Mouse (Mus musculus) liver, embryonic 11.5 days (tissue): Measurements from ENCODE around the gene Eml3. TPM values are rescaled to one million over a fixed set of nuclear protein-coding genes. Genes with fewer than 3 reads are reported as not detected.

Experiments
- ATAC-seq: fragments of 200-750 bp; cut with Nextera tagmentation; replicated peaks from 2 replicates; pipeline ENCODE4 v1.8.0; 2017; ENCODE audit warnings: moderate number of reproducible peaks, mild to moderate bottlenecking, moderate TSS enrichment, moderate library complexity; ENCODE audit not compliant: low FRiP score
- DNase-seq: peaks from one replicate; pipeline ENCODE4 v3.0.0-alpha.2; 2017; ENCODE audit warnings: low spot score
- H3K27ac ChIP-seq: fragments of 300-500 bp; sonication (generic); 2 replicates; pipeline ENCODE4 v1.5.1; 2014; ENCODE audit warnings: mild to moderate bottlenecking, low read depth, low read length, control low read depth
- H3K27me3 ChIP-seq: fragments of 300-500 bp; sonication (generic); replicated peaks from 2 replicates; pipeline ENCODE4 v1.6.1; 2014; ENCODE audit warnings: low read length, mixed read lengths; ENCODE audit not compliant: control insufficient read depth, insufficient read depth
- H3K36me3 ChIP-seq: fragments of 300-500 bp; sonication (generic); 2 replicates; pipeline ENCODE4 v1.6.1; 2014; ENCODE audit warnings: mild to moderate bottlenecking, low read length, moderate library complexity, mixed read lengths; ENCODE audit not compliant: control insufficient read depth, insufficient read depth
- H3K4me1 ChIP-seq: fragments of 300-500 bp; sonication (generic); replicated peaks from 2 replicates; pipeline ENCODE4 v1.6.1; 2014; ENCODE audit warnings: low read length, mixed read lengths; ENCODE audit not compliant: control insufficient read depth, insufficient read depth
- H3K4me2 ChIP-seq: fragments of 300-500 bp; sonication (generic); 2 replicates; pipeline ENCODE4 v1.6.1; 2014; ENCODE audit warnings: mild to moderate bottlenecking, control low read depth, moderate library complexity
- H3K4me3 ChIP-seq: fragments of 300-500 bp; sonication (generic); 2 replicates; pipeline ENCODE4 v1.5.1; 2014; ENCODE audit warnings: low read depth, low read length, control low read depth
- H3K9ac ChIP-seq: fragments of 300-500 bp; sonication (generic); 2 replicates; pipeline ENCODE4 v1.6.1; 2014; ENCODE audit warnings: low read depth, low read length, control low read depth
- H3K9me3 ChIP-seq: fragments of 300-500 bp; sonication (generic); 2 replicates; pipeline ENCODE4 v1.6.1; 2016; ENCODE audit warnings: low read length, inconsistent platforms, mixed read lengths; ENCODE audit not compliant: control insufficient read depth
- WGBS: fragments of 180-500 bp; shearing (Covaris S2); extraction: QIAGEN DNeasy Blood & Tissue Kit; methylation state at CpG from one replicate; pipeline ENCODE4 v1.1.7; 2014; 5-methylcytosine and 5-hydroxymethylcytosine counted together
- polyA plus RNA-seq: library from polyadenylated mRNA; unstranded; fragments of >200 nt; fragmentation: Nextera tagmentation; extraction: Ambion mirVana; gene quantifications from 2 replicates; pipeline ENCODE4 v1.2.1, GENCODE M21; 2014

Gene Eml3
- polyA plus RNA-seq: 22.6 and 26.1 TPM in 2 replicates

DNA sequence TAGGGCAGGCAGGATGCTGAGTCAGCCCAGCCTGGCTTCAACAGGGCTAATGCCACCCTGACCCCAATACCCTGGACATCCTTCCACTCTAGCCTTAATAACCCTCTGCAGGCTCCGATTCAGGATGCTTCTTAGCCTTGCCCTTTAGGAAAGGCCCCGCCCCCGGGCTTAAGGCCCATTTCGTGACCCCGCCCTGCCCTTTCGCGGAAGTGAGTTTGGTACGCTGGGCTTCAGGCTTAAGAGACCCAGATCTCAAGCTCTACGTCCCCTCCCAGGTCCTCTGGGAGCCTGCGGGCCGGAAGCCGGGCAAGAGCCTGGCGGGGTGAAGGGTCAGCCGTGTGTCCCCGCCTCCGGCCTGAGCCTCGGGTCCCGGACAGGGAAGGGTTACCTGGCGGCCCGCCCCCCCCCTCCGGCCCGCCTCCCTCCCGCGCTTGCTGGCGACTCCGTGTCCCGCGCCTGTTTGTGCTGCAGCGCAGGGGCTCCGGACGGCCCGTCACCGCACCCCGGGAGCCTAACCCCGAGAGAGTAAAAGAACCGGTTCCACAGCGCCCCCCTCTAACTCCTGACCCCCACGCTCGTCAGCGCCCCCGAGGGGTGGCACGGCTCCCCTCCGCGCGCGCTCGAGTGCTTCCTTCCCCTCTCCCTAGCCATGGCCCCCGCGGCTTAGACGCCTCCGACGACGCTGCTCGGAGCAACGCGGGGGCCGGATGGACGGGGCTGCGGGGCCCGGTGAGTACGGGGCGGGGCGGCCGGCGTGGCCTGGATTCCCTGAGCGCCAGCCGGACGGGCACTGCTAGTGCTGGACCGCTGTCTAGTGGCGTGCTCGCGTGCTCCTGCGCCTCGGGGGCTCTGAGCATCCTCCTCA lies at the start of gene Eml3, which contains the start of gene Rom1:
Eml3 (plus strand) TSS at position 329 of the 865 bp plus-strand sequence.
Rom1 (minus strand) TSS at position 133 of the 865 bp plus-strand sequence.
- Histone ChIP-seq H3K9me3 (no peaks in the 10 kb centered on the region), H3K27ac (peak within 1 kb of the TSS; percentile 92), H3K27me3 (no peaks in the 10 kb centered on the region), H3K36me3 (peaks cover 21% of the 10 kb centered on the region; the same call in 1 of the 2 replicates), H3K4me2 (peak within 1 kb of the TSS; percentile 90), H3K9ac (peak within 1 kb of the TSS; percentile 88), H3K4me3 (peak within 1 kb of the TSS; percentile 87), H3K4me1 (peaks cover 34% of the 10 kb centered on the region)
- ATAC-seq (peak; percentile 75), DNase-seq (peak; percentile 86)
- under 1% methylated on average over 68 of the region's 74 CpGs for WGBS

DNA sequence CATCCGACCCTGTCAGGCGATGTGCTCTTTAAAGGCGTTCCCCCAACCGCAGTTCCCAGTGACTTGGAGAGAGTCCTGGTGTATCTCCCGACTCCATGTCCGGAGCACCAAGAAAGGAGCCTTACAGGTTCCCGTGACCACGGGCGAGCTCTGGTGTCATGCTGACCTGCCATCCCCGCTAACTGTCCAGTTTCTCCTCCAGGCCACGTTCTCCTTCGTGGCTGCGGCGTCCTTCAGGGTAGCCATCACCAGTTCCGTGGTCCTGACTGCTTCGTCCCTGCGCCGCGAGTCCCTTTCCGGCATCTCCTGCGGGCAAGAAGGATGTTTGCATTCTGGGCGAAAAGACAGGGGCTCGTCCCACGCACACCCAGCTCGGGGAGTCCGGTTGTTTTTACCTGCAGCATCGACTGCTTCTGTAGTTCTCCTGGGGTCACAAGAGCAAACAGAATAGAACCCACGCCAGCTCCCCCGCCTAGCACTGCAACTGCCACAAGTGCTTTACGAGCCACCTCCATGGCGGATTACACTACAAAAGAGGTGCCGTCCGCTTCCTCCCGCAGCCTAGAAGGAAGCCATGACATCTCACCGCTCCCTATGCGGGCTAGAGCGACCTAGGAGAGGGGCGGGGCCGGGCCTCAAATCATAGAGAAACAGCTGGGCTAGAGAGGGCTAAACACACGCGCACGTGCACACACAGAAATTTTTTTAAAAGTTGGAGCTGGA lies 48.9 kb upstream of the Eml3 start, which contains the start of gene Uqcc3:
Uqcc3 (minus strand) TSS at position 613 of the 723 bp plus-strand sequence.
- no peaks in the 10 kb centered on the region for H3K27me3 ChIP-seq
- WGBS: under 1% methylated on average over 42 of the region's 42 CpGs

DNA sequence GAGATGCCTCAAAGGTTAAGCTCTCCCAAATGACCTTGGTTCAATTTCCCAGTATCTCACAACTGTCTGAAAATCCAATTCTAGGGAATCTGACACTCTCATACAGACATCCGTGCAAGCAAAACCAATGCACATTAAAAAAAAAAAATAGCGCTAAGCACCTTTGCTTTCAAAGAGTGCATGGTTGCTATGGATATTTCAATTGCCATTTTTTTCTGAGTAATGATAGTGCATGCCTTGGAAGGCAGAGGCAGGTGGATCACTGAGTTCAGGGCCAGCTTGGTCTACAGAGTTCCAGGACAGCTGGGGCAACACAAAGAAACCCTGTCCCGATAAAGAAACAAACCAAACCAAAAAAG lies 48.3 kb upstream of the Eml3 start:
- WGBS: 15% methylated on average over 3 of the region's 3 CpGs
- ATAC-seq (no peak), DNase-seq (no peak)
- H3K27me3 ChIP-seq: no peaks in the 10 kb centered on the region
- H3K9ac ChIP-seq: peak overlapping the region; percentile 95
- peak overlapping the region; percentile 94 for H3K4me3 ChIP-seq
- H3K4me1 ChIP-seq: peaks cover 8% of the 10 kb centered on the region
- peaks cover 12% of the 10 kb centered on the region for H3K36me3 ChIP-seq
- H3K9me3 ChIP-seq: no peaks in the 10 kb centered on the region
- H3K27ac ChIP-seq: no peak overlapping the region
- peak overlapping the region; percentile 92 for H3K4me2 ChIP-seq

More for the DNA sequence above, 48.9 kb upstream of the Eml3 start, which contains the start of gene Uqcc3:
- ATAC-seq (peak; percentile 97), DNase-seq (peak; percentile 84)
- Histone ChIP-seq H3K36me3 (peaks cover 12% of the 10 kb centered on the region), H3K4me2 (peak within 1 kb of the TSS; percentile 92), H3K27ac (peak within 1 kb of the TSS; percentile 79), H3K9ac (peak within 1 kb of the TSS; percentile 95), H3K4me1 (peaks cover 8% of the 10 kb centered on the region), H3K4me3 (peak within 1 kb of the TSS; percentile 94), H3K9me3 (no peaks in the 10 kb centered on the region)

DNA sequence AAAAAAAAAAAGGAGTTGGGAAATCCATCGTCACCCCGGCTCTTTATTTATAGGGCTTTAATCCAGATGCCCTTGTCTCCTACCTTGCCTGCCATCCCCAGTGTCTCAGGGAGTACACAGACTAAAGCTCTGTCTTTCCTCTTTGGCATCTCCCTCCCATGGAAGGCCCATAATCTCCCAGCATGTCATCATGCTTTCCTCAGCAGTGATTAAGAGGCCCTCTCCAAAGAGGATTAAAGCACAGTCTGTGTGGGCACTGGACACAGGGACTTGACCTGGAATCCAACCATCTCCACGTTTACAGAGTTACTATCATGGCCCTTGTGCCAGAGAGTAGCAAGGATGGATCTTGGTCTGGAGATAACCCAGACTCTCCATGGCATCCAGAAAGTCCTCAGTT lies 45.7 kb upstream of the Eml3 start, which contains the start of the genes Lbhd1 and Gm49403:
Lbhd1 (plus strand) TSS at position 117 of the 400 bp plus-strand sequence.
Gm49403 (plus strand) TSS at position 315 of the 400 bp plus-strand sequence.
- Histone ChIP-seq H3K27me3 (no peaks in the 10 kb centered on the region), H3K36me3 (no peaks in the 10 kb centered on the region), H3K27ac (no peak within 1 kb of the TSS), H3K4me1 (peaks cover 12% of the 10 kb centered on the region), H3K4me3 (no peak within 1 kb of the TSS), H3K4me2 (no peak within 1 kb of the TSS), H3K9ac (no peak within 1 kb of the TSS), H3K9me3 (no peaks in the 10 kb centered on the region)
- DNase-seq (no peak), ATAC-seq (no peak)
- 69% methylated on average over 3 of the region's 3 CpGs for WGBS

DNA sequence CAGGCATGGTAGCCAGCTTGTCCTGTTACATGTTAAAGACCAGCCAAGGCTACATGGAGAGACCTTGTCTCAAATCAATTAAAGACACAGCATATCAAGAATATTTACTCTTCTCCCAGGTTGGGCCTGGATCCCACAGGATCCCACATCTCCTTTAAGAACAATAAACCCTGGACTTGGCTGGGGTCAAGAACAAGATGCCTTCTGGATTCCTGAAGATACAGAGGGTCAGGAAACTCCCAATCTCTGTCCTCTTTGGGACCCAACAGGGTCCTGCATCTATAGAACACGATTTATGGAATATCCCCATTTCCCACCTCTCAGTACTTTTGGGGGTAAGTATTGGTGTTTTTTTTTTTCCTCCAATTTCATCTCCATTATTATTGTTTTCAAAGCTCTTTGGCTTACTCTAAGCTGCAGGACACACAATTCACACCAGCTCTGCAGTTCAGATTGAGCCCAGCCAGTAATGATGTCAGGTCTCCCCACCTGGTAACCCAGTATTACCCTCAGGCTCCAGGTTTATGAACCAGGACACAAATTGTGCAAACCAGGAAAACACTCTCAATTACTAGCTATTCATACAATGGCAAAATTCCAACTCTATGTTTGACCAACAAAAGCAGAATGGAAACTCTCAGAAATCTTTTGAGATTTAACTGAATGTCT lies 42.3 kb upstream of the Eml3 start:
- H3K4me2 ChIP-seq: peak overlapping the region; percentile 88
- H3K9ac ChIP-seq: peak overlapping the region; percentile 93
- H3K4me3 ChIP-seq: peak overlapping the region; percentile 73
- H3K36me3 ChIP-seq: peaks cover 4% of the 10 kb centered on the region; the same call in 1 of the 2 replicates
- H3K27ac ChIP-seq: peak overlapping the region; percentile 92
- peaks cover 6% of the 10 kb centered on the region; the same call in 1 of the 2 replicates for H3K4me1 ChIP-seq
- 44% methylated on average over 1 of the region's 1 CpGs for WGBS
- DNase-seq (no peak), ATAC-seq (no peak)
- H3K27me3 ChIP-seq: no peaks in the 10 kb centered on the region
- no peaks in the 10 kb centered on the region for H3K9me3 ChIP-seq

DNA sequence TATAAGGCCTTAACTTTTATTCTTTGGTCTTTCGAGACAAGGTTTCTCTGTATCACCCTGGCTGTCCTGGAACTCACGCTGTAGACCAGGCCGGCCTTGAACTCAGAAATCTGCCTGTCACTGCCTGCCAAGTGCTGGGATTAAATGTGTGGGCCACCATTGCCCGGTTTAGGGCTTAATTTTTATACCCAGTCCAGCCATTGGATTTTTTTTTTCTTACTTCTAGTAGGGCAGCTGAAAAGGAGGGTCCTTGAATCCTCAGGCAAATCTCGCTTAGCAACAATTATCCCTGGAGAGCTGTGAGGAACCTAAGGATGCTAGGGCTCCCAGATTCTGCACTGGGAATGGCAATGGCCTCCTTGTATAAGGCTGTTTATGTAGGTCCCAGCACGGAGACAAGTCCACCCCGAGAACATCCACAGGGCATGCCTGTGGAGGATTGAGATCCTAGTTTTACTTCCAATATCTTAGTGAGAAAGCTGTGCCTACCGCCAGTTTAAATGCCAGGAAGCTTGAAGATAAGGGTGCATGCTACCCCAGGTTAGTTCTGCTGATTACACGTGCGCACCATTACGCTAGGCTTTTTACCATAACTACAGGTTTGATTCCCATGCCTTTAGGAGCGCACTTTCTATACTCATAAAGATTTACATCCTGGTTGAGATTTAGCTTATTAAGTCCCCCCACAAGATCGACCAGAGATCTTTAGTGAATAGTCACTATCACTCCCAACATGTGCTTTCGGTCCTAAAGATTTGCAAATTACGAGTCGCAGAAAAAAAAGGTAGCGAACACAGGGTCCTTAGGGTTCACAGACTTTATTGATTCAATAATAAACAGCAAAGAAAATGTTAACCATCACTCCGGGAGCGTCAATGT lies 41.5 kb upstream of the Eml3 start:
- 13% methylated on average over 19 of the region's 19 CpGs for WGBS
- Histone ChIP-seq H3K27ac (peak overlapping the region; percentile 92), H3K36me3 (peaks cover 4% of the 10 kb centered on the region; the same call in 1 of the 2 replicates), H3K9ac (peak overlapping the region; percentile 93), H3K4me1 (peaks cover 6% of the 10 kb centered on the region; the same call in 1 of the 2 replicates), H3K4me2 (peak overlapping the region; percentile 88), H3K4me3 (peak overlapping the region; percentile 73), H3K27me3 (no peaks in the 10 kb centered on the region), H3K9me3 (no peaks in the 10 kb centered on the region)
- DNase-seq (no peak), ATAC-seq (no peak)

DNA sequence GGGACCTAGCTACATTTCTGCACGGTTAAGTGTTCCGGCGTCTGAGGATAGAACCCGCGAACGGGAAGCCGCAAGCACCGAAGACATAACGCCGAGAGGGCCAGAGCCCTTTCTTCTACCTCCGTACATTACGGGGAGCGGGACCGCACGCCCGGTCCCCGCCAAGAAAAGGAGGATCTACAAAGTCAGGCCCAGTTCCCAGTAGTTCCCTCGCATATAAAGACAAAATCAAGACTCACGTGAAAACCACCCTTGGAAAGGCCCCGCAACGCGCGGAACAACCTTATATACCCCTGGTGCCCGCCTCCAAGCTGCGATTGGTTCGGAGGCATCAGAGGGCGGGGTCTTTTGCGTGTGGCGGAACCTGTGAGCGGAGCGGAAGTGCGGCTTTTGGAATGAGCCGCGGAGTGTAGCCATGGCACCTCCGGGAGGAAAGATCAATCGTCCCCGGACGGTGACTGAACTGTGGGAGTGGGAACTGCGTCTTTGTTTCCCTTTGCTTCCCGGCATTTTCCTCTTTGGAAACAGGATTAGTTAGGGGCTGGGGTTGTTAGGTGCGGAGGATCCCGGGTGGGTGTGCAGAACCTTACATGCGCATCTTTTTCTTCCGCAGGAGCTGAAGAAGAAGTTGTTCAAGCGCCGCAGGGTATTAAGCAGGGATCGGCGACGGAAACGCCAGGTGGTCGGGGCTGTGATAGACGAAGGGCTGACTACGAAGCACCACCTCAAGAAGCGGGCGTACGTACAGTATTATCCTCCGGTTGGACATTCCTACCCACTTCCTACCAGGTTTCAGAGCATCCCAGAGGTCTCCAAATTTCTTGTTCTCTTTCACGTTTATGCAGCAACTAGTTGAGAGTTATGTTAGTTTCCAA lies 40.6 kb upstream of the Eml3 start, which contains the start of the genes 1810009A15Rik and Gm49416:
1810009A15Rik (plus strand) TSS at position 343 of the 875 bp plus-strand sequence.
Gm49416 (plus strand) TSS at position 416 of the 875 bp plus-strand sequence.
- WGBS: under 1% methylated on average over 58 of the region's 58 CpGs
- ATAC-seq (peak; percentile 86), DNase-seq (peak; percentile 94)
- Histone ChIP-seq H3K9me3 (no peaks in the 10 kb centered on the region), H3K4me3 (peak within 1 kb of the TSS; percentile 73), H3K36me3 (peaks cover 4% of the 10 kb centered on the region; the same call in 1 of the 2 replicates), H3K9ac (peak within 1 kb of the TSS; percentile 93), H3K4me1 (peaks cover 6% of the 10 kb centered on the region; the same call in 1 of the 2 replicates), H3K4me2 (peak within 1 kb of the TSS; percentile 88), H3K27ac (peak within 1 kb of the TSS; percentile 92), H3K27me3 (no peaks in the 10 kb centered on the region)
